Mouse (Mus musculus) limb, embryonic 14.5 days (tissue): ENCODE measurements around the gene Prpf38b. TPM values are rescaled to one million over a fixed set of nuclear protein-coding genes. Genes with fewer than 3 reads are reported as not detected.
A peak's percentile ranks its signal among the peaks of the same experiment; 100 is the strongest.
"Not testable (repeated sequence)": the region's sequence is repeated elsewhere in the genome, so short reads cannot be mapped to it uniquely, and the experiment has no call there.

Experiments used
- ATAC-seq: fragments of 200-750 bp; cut with Nextera tagmentation; 2 replicates; pipeline ENCODE4 v1.8.0; 2017; ENCODE audit warnings: low read depth, moderate number of reproducible peaks, moderate TSS enrichment; ENCODE audit not compliant: low FRiP score
- DNase-seq: peaks from one replicate; pipeline ENCODE4 v3.0.0-alpha.2; 2015; ENCODE audit warnings: low spot score
- H3K27ac ChIP-seq: fragments of 300-500 bp; sonication (generic); replicated peaks from 2 replicates; pipeline ENCODE4 v1.5.1; 2014; ENCODE audit warnings: low read depth, mild to moderate bottlenecking, low read length, moderate library complexity, mixed read lengths
- H3K27me3 ChIP-seq: fragments of 300-500 bp; sonication (generic); 2 replicates; pipeline ENCODE4 v1.6.1; 2014; ENCODE audit warnings: low read length, mixed read lengths; ENCODE audit not compliant: control insufficient read depth, insufficient read depth
- H3K36me3 ChIP-seq: fragments of 300-500 bp; sonication (generic); 2 replicates; pipeline ENCODE4 v1.6.1; 2014; ENCODE audit warnings: mild to moderate bottlenecking, low read length, moderate library complexity, mixed read lengths; ENCODE audit not compliant: control insufficient read depth, insufficient read depth
- H3K4me1 ChIP-seq: fragments of 300-500 bp; sonication (generic); 2 replicates; pipeline ENCODE4 v1.6.1; 2014; ENCODE audit warnings: antibody characterized with exemption, low read length, mixed read lengths; ENCODE audit not compliant: control insufficient read depth, insufficient read depth
- H3K4me2 ChIP-seq: fragments of 300-500 bp; sonication (generic); replicated peaks from 2 replicates; pipeline ENCODE4 v1.6.1; 2014; ENCODE audit warnings: low read depth, mild to moderate bottlenecking, low read length, moderate library complexity; ENCODE audit not compliant: severe bottlenecking
- H3K4me3 ChIP-seq: fragments of 300-500 bp; sonication (generic); replicated peaks from 2 replicates; pipeline ENCODE4 v1.5.1; 2014; ENCODE audit warnings: low read length
- H3K9ac ChIP-seq: fragments of 300-500 bp; sonication (generic); 2 replicates; pipeline ENCODE4 v1.6.1; 2014; ENCODE audit warnings: mild to moderate bottlenecking, low read depth, low read length, moderate library complexity; ENCODE audit not compliant: severe bottlenecking
- H3K9me3 ChIP-seq: fragments of 300-500 bp; sonication (generic); 2 replicates; pipeline ENCODE4 v1.6.1; 2016; ENCODE audit warnings: low read length; ENCODE audit not compliant: control insufficient read depth
- POLR2A ChIP-seq: fragments of 200-500 bp; IDR thresholded peaks from 2 replicates; pipeline ENCODE4 v1.8.0; 2012; ENCODE audit warnings: inconsistent platforms, mild to moderate bottlenecking, moderate library complexity, borderline replicate concordance; ENCODE audit not compliant: insufficient read depth, insufficient read length; ENCODE audit errors: extremely low read depth
- WGBS: fragments of 180-500 bp; shearing (Covaris S2); extraction: QIAGEN DNeasy Blood & Tissue Kit; methylation state at CpG from one replicate; pipeline ENCODE4 v1.1.7; 2014; 5-methylcytosine and 5-hydroxymethylcytosine counted together
- polyA plus RNA-seq, 2 experiments: library from polyadenylated mRNA; depleted of rRNA in 1 of 2; stranded (reverse) in 1 of 2; unstranded in 1 of 2; fragments of >200 nt; fragmentation: Nextera tagmentation in 1 of 2; extraction: Ambion mirVana in 1 of 2; gene quantifications; 2 replicates each; pipeline versions ENCODE4 v1.2.1 to v1.2.3; 2012 to 2014

Gene Prpf38b
- polyA plus RNA-seq, 2 experiments = 58.9 to 110 TPM

DNA sequence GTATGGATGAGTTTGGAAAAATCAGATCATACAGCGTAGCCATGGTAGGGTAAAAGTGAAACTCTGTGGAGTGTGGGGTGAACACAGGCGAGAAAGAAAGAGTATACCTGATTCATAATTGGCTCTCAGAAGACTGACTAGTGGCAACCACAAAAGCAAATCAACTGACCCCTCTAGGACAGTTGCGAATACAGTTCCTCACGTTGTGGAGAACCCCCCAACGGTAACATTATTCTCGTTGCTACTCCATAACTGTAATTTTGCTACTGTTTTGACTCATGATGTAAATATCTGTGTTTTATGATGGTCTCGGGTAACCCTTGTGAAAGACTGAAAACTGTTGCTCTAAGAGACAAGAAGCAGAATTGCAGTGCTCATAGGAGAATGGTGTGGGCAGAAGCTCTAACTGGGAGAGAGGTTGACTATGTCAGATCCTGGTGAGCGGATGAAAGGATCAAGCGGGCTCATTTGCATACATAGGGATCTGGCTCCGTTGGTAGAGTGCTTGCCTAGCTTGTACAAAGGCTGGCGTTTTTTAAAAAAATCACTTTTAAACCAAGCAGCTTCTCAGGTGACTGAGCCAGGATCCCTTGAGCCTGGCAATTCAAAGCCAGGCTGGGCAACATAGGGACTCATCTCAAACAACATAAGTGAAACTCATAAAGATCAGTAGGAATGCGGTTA lies 24.5 kb downstream of the Prpf38b start:
- WGBS = 70% methylated on average over 12 of the region's 12 CpGs
- TF ChIP-seq POLR2A = no peak
- no peak overlapping the region for H3K4me3 ChIP-seq
- DNase-seq (no peak), ATAC-seq (no peak)
- 0 out of 2 replicates have a peak, but pooled peaks cover 5% of the 10 kb centered on the region for H3K4me1 ChIP-seq
- H3K9me3 ChIP-seq = no peaks in the 10 kb centered on the region
- no peaks in the 10 kb centered on the region for H3K27me3 ChIP-seq
- H3K4me2 ChIP-seq = no peak overlapping the region
- H3K36me3 ChIP-seq = no peaks in the 10 kb centered on the region
- H3K27ac ChIP-seq = no peak overlapping the region
- H3K9ac ChIP-seq = no peak overlapping the region

GRCm38 (mm10) chr3:108885686-108886530 lies 25.6 kb downstream of the Prpf38b start:
- no peak for TF ChIP-seq POLR2A
- Histone ChIP-seq H3K9ac (no peak overlapping the region), H3K4me1 (peaks cover 13% of the 10 kb centered on the region; the same call in 1 of the 2 replicates), H3K4me3 (no peak overlapping the region), H3K4me2 (no peak overlapping the region), H3K27ac (no peak overlapping the region), H3K9me3 (no peaks in the 10 kb centered on the region), H3K27me3 (no peaks in the 10 kb centered on the region), H3K36me3 (no peaks in the 10 kb centered on the region)
- WGBS = 60% methylated on average over 9 of the region's 9 CpGs
- no peak for DNase-seq
- no peak for ATAC-seq

DNA sequence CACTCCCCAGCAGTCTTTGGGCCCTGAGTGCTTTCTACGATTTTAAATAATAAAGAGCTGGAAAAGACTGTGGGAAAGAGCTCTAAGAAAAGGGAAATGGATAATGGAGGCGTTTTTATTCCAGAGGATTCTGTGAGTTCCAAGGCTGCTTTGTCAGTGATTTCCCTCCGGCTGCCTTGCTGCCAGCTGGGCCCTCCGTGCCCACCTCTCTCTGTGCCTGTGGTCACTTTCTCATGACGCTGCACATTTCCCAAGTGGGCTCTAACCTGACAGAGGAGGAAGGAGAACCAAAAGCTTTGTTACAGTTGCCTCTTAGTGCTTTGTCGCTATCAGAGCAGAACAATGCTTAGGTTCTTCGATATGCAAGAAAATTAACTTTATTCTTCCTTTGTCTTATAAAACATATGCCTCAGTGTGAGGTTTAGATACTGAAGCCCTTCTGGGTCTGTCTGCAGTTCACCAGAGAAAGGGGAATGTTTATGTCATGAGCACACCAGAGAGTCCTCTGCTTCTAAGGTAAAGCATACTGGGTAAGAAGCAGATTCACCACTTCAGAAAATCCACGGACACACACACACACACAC lies 26.7 kb downstream of the Prpf38b start:
- H3K27me3 ChIP-seq = no peaks in the 10 kb centered on the region
- TF ChIP-seq POLR2A = no peak
- WGBS = 71% methylated on average over 8 of the region's 8 CpGs
- H3K27ac ChIP-seq = no peak overlapping the region
- no peak overlapping the region for H3K9ac ChIP-seq
- no peak for ATAC-seq
- H3K4me3 ChIP-seq = no peak overlapping the region
- H3K4me2 ChIP-seq = no peak overlapping the region
- peaks cover 18% of the 10 kb centered on the region; the same call in 1 of the 2 replicates for H3K4me1 ChIP-seq
- no peaks in the 10 kb centered on the region for H3K9me3 ChIP-seq
- no peak for DNase-seq
- no peaks in the 10 kb centered on the region for H3K36me3 ChIP-seq

GRCm38 (mm10) chr3:108883067-108883466 lies 28.5 kb downstream of the Prpf38b start:
- no peak for ATAC-seq
- no peak for DNase-seq
- Histone ChIP-seq H3K9ac (no peak overlapping the region), H3K4me2 (no peak overlapping the region), H3K9me3 (no peaks in the 10 kb centered on the region), H3K4me3 (no peak overlapping the region), H3K27me3 (no peaks in the 10 kb centered on the region), H3K36me3 (no peaks in the 10 kb centered on the region), H3K27ac (no peak overlapping the region), H3K4me1 (peaks cover 18% of the 10 kb centered on the region; the same call in 1 of the 2 replicates)
- no peak for TF ChIP-seq POLR2A
- WGBS = 76% methylated on average over 2 of the region's 2 CpGs

- not testable (repeated sequence) for H3K9me3 ChIP-seq, H3K9ac ChIP-seq, ATAC-seq, H3K4me3 ChIP-seq, H3K36me3 ChIP-seq, H3K4me2 ChIP-seq, H3K27me3 ChIP-seq
- Histone ChIP-seq H3K27ac (0 out of 2 replicates have a peak overlapping the region, but pooled peaks have one; percentile 38), H3K4me1 (peaks cover 18% of the 10 kb centered on the region; the same call in 1 of the 2 replicates)
- peak; percentile 18 for DNase-seq
- 12% methylated on average over 4 of the region's 4 CpGs for WGBS
Measured at GRCm38 (mm10) chr3:108881873-108882272, 29.7 kb downstream of the Prpf38b start.
